Mouse (Mus musculus) layer of hippocampus, adult 9-10 months (tissue): ENCODE measurements at regions not wholly inside any gene's neighbourhood (a gene's known extent, or its start where the extent isn't known, plus 50 kb on each side); places are given as distances from the start of the nearest gene placed in this dataset.

Experiments
- DNase-seq: peaks from one replicate; pipeline ENCODE4 v3.0.0; 2022; ENCODE audit warnings: low spot score

GRCm38 (mm10) chr10:120553097-120553453, 76.8 kb upstream of the Hmga2 start:
- DNase-seq = no peak

- DNase-seq = no peak
These were observed 76.2 kb upstream of the Hmga2 start for GRCm38 (mm10) chr10:120552341-120553096.

- no peak for DNase-seq
These were observed 75.6 kb upstream of the Hmga2 start for GRCm38 (mm10) chr10:120551851-120552281.

- DNase-seq = no peak
These were observed 70.9 kb upstream of the Hmga2 start for GRCm38 (mm10) chr10:120547164-120547563.

- no peak for DNase-seq
These were observed 65.3 kb upstream of the Hmga2 start for GRCm38 (mm10) chr10:120541618-120542017.

- DNase-seq = no peak
These were observed 62.3 kb upstream of the Hmga2 start for GRCm38 (mm10) chr10:120538561-120538960.

- no peak for DNase-seq
These were observed 52.1 kb upstream of the Hmga2 start for GRCm38 (mm10) chr10:120528406-120528805.

- no peak for DNase-seq
These were observed 51.7 kb upstream of the Hmga2 start for GRCm38 (mm10) chr10:120527951-120528350.

- DNase-seq = no peak
These were observed 50.7 kb upstream of the Hmga2 start for GRCm38 (mm10) chr10:120526991-120527390.
